Mouse (Mus musculus) limb, embryonic 11.5 days (tissue): ENCODE results near the gene Zap70. TPM values are rescaled to one million over a fixed set of nuclear protein-coding genes. Genes with fewer than 3 reads are reported as not detected.

Source experiments
- ATAC-seq: fragments of 200-750 bp; cut with Nextera tagmentation; 2 replicates; pipeline ENCODE4 v1.8.0; 2017; ENCODE audit warnings: low read depth; ENCODE audit not compliant: insufficient number of reproducible peaks, low FRiP score, low TSS enrichment
- DNase-seq: peaks from one replicate; pipeline ENCODE4 v3.0.0-alpha.2; 2015; ENCODE audit warnings: low spot score
- H3K27ac ChIP-seq: fragments of 300-500 bp; sonication (generic); replicated peaks from 2 replicates; pipeline ENCODE4 v1.5.1; 2014; ENCODE audit warnings: low read depth, mild to moderate bottlenecking, low read length
- H3K27me3 ChIP-seq: fragments of 300-500 bp; sonication (generic); 2 replicates; pipeline ENCODE4 v1.6.1; 2014; ENCODE audit warnings: mild to moderate bottlenecking, low read length, mixed read lengths; ENCODE audit not compliant: control insufficient read depth, insufficient read depth
- H3K36me3 ChIP-seq: fragments of 300-500 bp; sonication (generic); 2 replicates; pipeline ENCODE4 v1.6.1; 2014; ENCODE audit warnings: mild to moderate bottlenecking, low read length, moderate library complexity, mixed read lengths; ENCODE audit not compliant: control insufficient read depth, insufficient read depth
- H3K4me1 ChIP-seq: fragments of 300-500 bp; sonication (generic); 2 replicates; pipeline ENCODE4 v1.6.1; 2014; ENCODE audit warnings: low read length, mixed read lengths; ENCODE audit not compliant: control insufficient read depth, insufficient read depth
- H3K4me2 ChIP-seq: fragments of 300-500 bp; sonication (generic); 2 replicates; pipeline ENCODE4 v1.6.1; 2014; ENCODE audit warnings: low read depth, mild to moderate bottlenecking, moderate library complexity; ENCODE audit not compliant: severe bottlenecking
- H3K4me3 ChIP-seq: fragments of 300-500 bp; sonication (generic); 2 replicates; pipeline ENCODE4 v1.5.1; 2014; ENCODE audit warnings: low read depth, low read length
- H3K9ac ChIP-seq: fragments of 300-500 bp; sonication (generic); 2 replicates; pipeline ENCODE4 v1.6.1; 2014; ENCODE audit warnings: mild to moderate bottlenecking, low read length
- H3K9me3 ChIP-seq: fragments of 300-500 bp; sonication (generic); 2 replicates; pipeline ENCODE4 v1.6.1; 2016; ENCODE audit warnings: low read length; ENCODE audit not compliant: control insufficient read depth
- WGBS: fragments of 180-500 bp; shearing (Covaris S2); extraction: QIAGEN DNeasy Blood & Tissue Kit; methylation state at CpG from one replicate; pipeline ENCODE4 v1.1.7; 2014; 5-methylcytosine and 5-hydroxymethylcytosine counted together
- polyA plus RNA-seq: library from polyadenylated mRNA; unstranded; fragments of >200 nt; fragmentation: Nextera tagmentation; extraction: Ambion mirVana; gene quantifications from 2 replicates; pipeline ENCODE4 v1.2.1, GENCODE M21; 2014

Gene Zap70
- polyA plus RNA-seq, 1 experiment from 2014 or later: 0.32 TPM

DNA sequence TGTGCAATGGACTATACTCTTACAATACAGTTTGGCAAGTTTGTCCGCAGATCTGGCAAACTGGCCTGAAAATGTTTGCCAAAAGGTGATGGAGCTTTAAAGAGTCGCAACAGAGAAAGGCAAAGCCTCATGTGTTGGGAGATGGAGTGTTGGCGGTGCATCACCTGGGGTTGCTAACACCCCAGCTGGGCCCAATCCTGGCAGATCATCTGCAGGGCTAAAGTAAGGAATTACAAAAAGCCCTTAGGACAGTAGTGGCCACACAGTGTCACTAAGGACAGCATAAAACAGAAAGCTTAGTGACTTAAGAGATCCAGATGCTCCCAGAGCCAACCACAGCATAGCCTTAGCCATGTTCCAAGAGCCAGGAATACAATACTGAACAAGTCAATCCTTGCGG, 43.2 kb downstream of the Zap70 start:
- ATAC-seq: no peak
- Histone ChIP-seq H3K9me3 (no peaks in the 10 kb centered on the region), H3K27ac (no peak overlapping the region), H3K4me3 (no peak overlapping the region), H3K27me3 (no peaks in the 10 kb centered on the region), H3K36me3 (peaks cover 26% of the 10 kb centered on the region), H3K4me1 (no peaks in the 10 kb centered on the region), H3K4me2 (no peak overlapping the region), H3K9ac (no peak overlapping the region)
- DNase-seq: no peak
- 94% methylated on average over 4 of the region's 4 CpGs for WGBS

DNA sequence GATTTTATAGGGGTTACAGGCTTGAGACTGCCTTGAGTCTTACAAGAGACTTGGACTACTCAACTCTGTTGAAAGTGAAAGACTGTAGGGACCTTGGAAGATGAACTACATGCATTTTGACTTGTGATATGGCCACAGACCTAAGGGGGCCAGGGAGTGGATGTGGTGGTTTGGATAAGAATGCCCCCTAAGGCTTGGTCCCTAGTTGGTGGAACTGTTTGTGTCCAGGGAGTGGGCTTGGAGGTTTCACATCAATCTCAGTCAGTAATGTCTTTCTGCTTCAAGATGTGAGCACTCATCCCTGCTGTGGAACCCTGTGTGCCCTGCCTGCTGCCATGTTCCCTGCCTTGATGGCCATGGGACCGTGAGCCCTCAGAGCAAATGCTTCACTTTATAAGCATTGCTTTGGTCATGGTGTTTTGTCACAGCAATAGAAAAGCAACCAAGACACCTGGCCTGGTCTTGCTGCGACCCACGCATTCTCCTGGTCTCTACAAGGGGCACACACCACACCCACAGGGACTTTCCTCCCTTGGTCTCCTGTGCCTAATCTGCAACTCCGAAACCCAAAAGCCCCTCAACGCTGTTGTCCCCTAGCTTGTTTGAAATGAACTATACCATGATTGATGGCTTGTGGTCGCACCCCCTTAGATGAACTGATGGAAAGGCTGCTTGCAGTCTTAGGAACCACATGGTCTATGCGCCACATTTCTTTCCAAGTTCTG, 44.7 kb downstream of the Zap70 start:
- Histone ChIP-seq H3K27ac (no peak overlapping the region), H3K4me1 (no peaks in the 10 kb centered on the region), H3K27me3 (no peaks in the 10 kb centered on the region), H3K36me3 (peaks cover 32% of the 10 kb centered on the region), H3K4me3 (no peak overlapping the region), H3K9ac (no peak overlapping the region), H3K9me3 (no peaks in the 10 kb centered on the region), H3K4me2 (no peak overlapping the region)
- ATAC-seq (no peak), DNase-seq (no peak)
- 95% methylated on average over 7 of the region's 7 CpGs for WGBS

DNA sequence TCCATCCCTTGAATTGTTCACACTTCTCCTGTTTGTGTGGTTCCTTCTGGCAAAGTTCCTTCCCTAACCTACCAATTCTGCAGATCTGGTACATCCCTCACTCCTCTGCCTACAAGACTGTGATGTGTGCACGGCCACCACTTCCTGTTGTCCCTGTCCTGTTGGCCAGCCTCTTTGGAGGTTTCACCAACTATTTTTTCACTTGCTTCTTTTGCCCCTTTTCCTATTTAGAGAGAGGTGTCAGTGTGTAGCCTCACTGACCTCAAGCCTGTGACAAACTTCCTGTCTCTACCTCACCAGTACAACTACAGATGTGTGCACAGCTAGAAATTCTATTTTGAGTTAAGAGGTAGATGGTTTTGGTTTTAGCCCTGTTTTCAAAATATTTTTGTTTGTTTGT, 45.5 kb downstream of the Zap70 start:
- no peaks in the 10 kb centered on the region for H3K4me1 ChIP-seq
- no peak overlapping the region for H3K27ac ChIP-seq
- DNase-seq (no peak), ATAC-seq (no peak)
- H3K9me3 ChIP-seq: no peaks in the 10 kb centered on the region
- no peak overlapping the region for H3K4me2 ChIP-seq
- H3K27me3 ChIP-seq: no peaks in the 10 kb centered on the region
- H3K4me3 ChIP-seq: no peak overlapping the region
- WGBS: 78% methylated on average over 1 of the region's 1 CpGs
- no peak overlapping the region for H3K9ac ChIP-seq
- peaks cover 26% of the 10 kb centered on the region for H3K36me3 ChIP-seq

DNA sequence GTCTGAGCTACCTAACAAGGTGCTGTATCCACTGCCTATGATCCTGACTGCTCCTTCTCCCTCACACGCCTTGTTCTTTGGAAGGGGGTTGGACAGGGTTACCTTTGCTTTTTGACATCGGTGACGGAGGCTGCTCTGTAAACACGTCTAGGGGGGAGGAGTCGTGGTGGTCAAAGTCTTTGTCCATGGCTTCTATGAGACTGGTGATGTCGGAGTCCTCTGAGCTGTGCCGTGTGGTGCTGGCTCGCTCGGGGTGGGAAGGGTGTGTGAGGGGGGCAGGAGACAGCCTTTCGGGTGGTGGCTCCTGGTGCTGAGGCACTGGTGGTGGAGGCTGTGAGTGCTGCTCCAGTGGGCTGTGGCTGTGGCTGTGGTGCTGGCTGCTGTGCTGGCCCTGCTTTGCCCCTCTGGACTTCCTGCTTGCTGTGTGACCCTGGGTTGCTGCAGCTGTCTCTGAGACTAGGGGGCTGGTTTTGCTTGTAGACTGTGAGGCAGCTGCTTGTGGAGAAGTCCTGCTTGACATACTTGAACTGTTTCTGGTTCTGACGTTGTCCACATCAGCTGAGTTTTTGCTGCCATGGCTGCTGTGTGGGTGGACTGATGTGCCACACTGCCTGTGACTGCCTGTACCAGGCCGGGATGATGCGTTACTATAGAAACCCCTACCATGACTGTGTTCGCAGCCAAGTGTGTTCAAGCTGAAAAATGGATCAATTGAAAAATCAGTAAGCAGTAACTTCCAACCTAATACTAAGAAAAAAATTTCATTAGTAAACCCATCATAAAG, 46.4 kb downstream of the Zap70 start:
- H3K4me3 ChIP-seq: no peak overlapping the region
- H3K27ac ChIP-seq: no peak overlapping the region
- H3K9ac ChIP-seq: no peak overlapping the region
- 92% methylated on average over 14 of the region's 14 CpGs for WGBS
- H3K36me3 ChIP-seq: peaks cover 26% of the 10 kb centered on the region
- no peak for ATAC-seq
- no peaks in the 10 kb centered on the region for H3K9me3 ChIP-seq
- H3K27me3 ChIP-seq: no peaks in the 10 kb centered on the region
- H3K4me1 ChIP-seq: no peaks in the 10 kb centered on the region
- H3K4me2 ChIP-seq: no peak overlapping the region
- DNase-seq: no peak

DNA sequence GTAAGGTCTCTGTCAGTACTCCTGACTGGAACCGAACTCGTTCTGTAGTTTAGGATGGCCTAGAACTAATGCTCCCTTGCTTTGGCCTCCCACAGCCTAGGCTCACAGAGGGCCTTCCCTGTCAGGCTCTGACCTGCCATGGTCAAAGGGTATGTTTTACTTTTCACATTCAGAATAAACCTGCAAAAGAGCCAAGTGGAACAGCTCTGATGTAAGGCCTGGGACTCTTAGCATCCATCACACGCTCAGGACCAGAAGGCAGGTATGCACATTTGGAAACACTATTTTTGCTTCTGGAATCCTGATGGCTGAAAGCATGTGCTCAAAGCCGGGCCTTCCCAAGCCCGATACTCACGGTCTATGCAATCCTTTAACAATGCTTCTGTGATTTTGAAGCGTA, 50.2 kb downstream of the Zap70 start:
- Histone ChIP-seq H3K4me1 (no peaks in the 10 kb centered on the region), H3K36me3 (peaks cover 23% of the 10 kb centered on the region), H3K4me2 (no peak overlapping the region), H3K9me3 (no peaks in the 10 kb centered on the region), H3K27me3 (no peaks in the 10 kb centered on the region), H3K9ac (no peak overlapping the region), H3K4me3 (no peak overlapping the region), H3K27ac (no peak overlapping the region)
- ATAC-seq (no peak), DNase-seq (no peak)
- WGBS: 93% methylated on average over 7 of the region's 7 CpGs

DNA sequence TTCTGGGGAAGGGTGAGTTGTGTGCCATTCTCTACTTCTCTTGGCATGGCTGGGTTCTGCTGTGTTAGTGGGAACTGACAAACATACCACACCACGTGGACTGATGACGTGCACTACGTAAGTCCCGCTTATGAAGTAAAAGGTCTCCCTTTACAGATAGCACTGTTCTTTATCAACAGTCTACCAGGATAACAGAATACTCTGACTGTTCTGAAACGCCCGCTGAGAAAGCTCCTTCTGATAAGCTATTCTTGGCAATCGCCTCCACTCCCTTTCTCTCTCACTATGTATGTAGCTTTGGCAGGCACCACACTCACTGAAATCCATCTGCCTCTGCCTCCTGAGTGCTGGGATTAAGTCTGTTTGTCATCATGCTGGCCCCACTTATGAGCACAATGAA, 51.8 kb downstream of the Zap70 start:
- WGBS: 91% methylated on average over 7 of the region's 7 CpGs
- no peak for ATAC-seq
- H3K27ac ChIP-seq: no peak overlapping the region
- H3K27me3 ChIP-seq: no peaks in the 10 kb centered on the region
- peaks cover 15% of the 10 kb centered on the region; the same call in 1 of the 2 replicates for H3K36me3 ChIP-seq
- H3K9me3 ChIP-seq: no peaks in the 10 kb centered on the region
- no peaks in the 10 kb centered on the region for H3K4me1 ChIP-seq
- H3K4me3 ChIP-seq: no peak overlapping the region
- no peak overlapping the region for H3K9ac ChIP-seq
- DNase-seq: no peak
- no peak overlapping the region for H3K4me2 ChIP-seq

DNA sequence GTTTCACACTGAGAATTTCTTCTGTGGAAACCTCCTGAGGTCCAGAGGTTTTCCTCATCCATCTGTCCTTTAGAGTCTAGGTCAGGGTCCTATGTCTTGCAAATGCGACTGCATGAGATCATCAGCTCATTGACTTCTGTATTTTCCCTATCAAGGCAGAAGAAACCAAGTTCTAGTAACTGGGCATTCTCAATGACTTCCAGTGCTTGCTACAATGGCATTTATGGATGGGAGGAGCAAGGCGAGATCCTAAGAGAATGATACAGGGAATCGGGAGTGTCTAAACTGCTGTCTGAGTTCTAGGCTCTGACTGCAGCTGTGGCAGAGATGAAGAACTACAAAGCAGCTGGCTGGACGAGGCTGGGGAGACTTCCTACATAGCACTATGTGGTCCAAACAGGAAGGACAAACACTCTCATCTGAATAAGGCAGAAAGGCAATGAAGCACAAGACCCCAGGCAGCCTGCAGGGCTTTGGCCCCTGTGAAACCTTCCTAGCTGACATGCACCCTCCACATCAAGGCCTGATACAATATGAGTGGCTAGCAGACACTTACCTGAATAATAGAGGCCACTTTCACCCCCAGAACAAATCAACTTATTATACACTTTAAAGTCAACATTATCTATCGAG, 52.8 kb downstream of the Zap70 start:
- Histone ChIP-seq H3K27ac (no peak overlapping the region), H3K27me3 (no peaks in the 10 kb centered on the region), H3K9ac (no peak overlapping the region), H3K36me3 (peaks cover 17% of the 10 kb centered on the region), H3K9me3 (no peaks in the 10 kb centered on the region), H3K4me2 (no peak overlapping the region), H3K4me3 (no peak overlapping the region), H3K4me1 (no peaks in the 10 kb centered on the region)
- 87% methylated on average over 5 of the region's 5 CpGs for WGBS
- DNase-seq (no peak), ATAC-seq (no peak)

DNA sequence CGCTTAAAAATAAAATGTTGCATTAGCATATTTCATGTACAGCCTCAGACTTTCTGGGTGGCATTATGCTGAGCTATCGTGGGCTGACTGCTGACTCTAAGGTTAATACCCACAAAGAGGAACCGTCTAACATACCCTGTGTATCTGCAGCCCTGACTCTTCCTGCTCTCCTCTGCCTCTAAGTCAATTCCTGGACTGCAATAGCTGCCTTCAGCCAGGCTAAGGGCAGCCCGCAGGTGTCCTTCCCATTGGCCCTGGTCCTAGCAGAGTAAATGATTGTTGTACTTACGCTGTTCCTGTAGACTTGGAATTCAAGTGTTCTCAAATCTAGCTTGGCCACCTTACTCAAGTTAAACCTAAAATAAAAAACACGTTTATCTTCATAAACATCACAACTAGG, 53.6 kb downstream of the Zap70 start:
- Histone ChIP-seq H3K4me3 (no peak overlapping the region), H3K9me3 (no peaks in the 10 kb centered on the region), H3K4me1 (no peaks in the 10 kb centered on the region), H3K27ac (no peak overlapping the region), H3K27me3 (no peaks in the 10 kb centered on the region), H3K4me2 (no peak overlapping the region), H3K36me3 (peaks cover 13% of the 10 kb centered on the region), H3K9ac (no peak overlapping the region)
- ATAC-seq: no peak
- WGBS: 92% methylated on average over 6 of the region's 6 CpGs
- DNase-seq: no peak
